Mouse (Mus musculus): ENCODE measurements around the gene Flad1. TPM values are rescaled to one million over a fixed set of nuclear protein-coding genes. Genes with fewer than 3 reads are reported as not detected.

Flad1 gene
- total RNA-seq, 2 experiments from 2014 or later = 32.4 to 33.3 TPM

DNA sequence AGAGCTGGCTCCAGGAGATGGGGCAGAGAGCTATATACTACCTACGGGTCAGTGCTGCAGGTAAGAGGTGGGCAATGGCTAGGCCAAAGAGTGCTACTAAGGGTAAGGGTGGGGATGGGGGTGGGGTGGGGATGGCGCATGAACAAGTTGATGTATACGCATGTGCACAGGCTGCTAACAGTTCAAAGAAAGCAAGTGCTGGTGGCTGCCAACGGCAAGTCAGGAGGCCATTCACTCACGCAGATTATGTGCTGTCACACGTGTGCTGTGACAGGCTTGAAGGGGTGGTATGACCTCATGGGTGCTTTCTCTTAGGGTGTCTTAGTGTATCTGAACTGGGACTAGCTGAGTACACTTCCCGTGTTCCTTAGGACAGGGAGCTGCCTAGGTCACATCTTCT lies 10.3 kb downstream of the Flad1 start:
- no peak for DNase-seq (ENCODE audit: extremely low spot score in 1 of 2, low spot score in 1 of 2)

DNA sequence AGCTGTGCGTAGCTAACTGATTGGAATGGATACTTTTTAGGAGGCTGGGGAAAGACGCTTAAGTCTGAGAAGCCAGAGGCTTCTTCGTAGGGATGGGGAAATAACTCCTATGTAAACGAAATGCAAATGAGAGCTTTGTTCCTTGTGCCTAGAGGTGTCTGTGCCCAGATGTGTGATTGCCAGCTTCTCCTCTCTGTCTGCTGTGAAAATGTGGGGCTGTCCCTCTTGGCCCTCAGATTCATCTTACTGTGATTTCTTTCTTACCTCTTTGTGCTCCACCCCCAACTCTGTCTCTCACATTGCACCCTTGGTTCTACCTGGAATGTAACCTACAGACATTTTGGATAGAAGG lies 15.0 kb downstream of the Flad1 start:
- no peak for DNase-seq (ENCODE audit: extremely low spot score in 1 of 2, low spot score in 1 of 2)

DNA sequence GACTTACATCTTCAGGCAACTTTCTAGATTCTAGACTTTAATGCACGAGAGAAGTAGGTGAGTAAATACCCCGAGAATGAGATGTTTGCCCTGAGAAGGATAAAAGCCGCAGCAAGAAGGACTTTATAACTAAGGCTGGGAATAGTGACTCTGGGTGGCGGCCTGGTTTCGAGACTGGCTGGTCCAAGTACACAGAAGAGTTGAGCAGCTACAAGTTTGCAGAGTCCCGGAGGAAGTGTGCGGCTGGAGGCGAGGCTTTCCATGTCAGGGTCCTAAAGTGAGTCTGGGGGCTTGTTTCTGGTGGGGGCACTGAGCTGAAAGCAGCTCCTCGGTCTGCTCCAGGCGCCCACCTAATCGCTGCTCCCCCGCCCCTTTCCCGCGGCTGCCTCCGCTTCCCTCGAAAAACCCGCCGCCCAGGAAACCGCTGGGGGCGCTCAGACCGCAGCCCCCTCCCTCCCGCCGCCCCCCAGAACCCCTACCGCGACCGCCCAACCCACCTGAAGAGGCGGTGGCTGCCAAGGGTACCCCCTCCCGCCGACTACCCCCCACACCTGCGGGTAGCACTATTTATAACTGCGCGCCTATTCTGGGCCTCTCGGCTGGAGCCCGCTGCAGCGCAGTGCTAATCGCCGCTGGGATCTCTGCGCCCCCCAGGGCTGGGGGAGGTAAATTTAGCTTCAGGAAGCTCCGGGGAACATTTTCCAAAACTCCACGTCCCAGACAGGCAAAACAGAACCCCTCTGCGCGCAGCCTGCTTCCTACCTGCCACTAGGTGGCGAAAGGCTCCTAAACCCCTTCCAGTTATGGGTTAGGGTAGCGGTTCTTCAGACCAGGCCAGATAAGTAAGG lies 15.6 kb downstream of the Flad1 start:
- DNase-seq (ENCODE audit: extremely low spot score in 1 of 2, low spot score in 1 of 2) = peak in 1 of 2 experiments; percentile 53

DNA sequence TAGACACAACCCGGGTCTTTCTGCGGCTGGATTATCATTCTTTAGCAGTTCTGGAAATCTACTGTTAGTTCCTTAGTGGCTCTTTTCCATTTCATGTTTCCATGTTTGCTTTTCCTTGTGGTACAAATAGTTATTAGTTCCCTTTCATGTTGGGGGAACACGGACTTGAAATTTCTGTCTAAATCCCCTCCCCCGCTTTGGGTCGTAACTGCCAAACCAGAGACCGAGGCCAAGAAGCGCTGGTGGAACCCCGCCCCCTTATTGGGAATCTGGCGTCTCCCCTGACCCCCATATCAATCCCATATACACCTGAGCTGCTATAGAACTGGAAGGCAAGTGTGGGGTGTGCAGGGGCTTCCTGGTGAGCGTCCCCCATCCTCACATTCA lies 16.3 kb downstream of the Flad1 start:
- no peak for DNase-seq (ENCODE audit: extremely low spot score in 1 of 2, low spot score in 1 of 2)

DNA sequence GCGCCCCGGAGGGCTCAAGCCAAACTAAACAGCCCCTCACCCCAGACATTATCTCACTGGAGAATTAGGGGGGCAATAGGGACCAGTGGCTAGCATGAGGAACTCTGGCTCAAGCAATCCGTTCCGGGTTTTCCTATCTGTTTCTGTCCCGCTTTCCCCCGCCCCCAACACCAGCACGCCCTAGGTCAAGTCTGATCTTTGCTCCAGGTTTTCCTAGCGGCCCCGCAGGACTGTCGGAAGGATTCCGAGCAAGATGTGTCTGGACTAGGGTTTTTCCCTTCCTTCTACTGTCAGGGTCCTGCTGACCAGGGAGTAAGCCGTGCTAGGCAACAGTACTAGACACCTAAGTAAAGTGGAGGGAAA lies 16.8 kb downstream of the Flad1 start:
- peak in 1 of 2 experiments; percentile 48 for DNase-seq (ENCODE audit: extremely low spot score in 1 of 2, low spot score in 1 of 2)

DNA sequence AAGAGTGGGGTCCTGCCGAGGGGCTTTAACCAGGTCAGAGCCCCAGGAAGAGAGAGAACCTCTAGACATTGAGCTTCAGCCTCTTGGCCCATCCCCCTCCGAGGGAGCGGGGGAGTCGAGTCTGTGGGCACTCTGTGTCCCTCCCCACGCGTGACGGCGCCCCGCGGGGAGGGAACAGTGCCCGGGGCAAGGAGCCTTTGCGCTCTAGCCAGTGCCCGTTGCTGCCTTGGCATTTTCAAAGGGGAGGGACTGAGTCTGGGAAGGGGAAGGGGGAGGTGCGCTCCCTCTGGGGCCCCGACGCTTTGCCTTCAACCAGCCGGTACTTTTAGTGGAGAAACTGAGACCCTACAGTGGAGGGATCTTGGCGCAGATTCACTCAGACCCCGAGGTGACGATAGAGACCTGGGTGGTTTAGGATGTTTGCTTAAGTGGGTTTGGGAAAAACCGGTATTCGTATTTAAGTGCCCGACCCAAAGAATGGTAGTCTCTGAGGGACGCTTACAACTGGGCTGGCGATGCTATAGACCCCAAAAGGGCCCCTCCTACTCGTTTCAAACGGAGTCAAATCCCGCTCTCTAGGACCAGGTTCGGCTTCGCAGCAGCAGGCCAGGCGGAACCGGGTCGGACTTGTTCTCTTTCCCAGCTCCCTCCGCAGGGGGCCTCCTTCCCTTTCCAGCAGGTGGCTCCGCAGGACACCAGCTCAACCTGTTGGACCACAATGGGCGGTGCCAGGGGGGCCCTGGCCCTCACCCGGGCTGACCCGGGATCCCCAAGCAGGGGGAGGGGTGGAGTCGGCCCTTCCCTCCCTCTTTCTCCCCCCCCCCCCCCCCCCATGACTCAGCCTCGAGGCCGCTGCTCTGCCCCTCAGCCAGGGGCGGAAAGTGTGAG lies 17.4 kb downstream of the Flad1 start, which contains the start of gene Zbtb7b:
Zbtb7b (minus strand) TSS at position 771 of the 888 bp plus-strand sequence.
- DNase-seq (ENCODE audit: extremely low spot score in 1 of 2, low spot score in 1 of 2) = peak in 1 of 2 experiments; percentile 41

DNA sequence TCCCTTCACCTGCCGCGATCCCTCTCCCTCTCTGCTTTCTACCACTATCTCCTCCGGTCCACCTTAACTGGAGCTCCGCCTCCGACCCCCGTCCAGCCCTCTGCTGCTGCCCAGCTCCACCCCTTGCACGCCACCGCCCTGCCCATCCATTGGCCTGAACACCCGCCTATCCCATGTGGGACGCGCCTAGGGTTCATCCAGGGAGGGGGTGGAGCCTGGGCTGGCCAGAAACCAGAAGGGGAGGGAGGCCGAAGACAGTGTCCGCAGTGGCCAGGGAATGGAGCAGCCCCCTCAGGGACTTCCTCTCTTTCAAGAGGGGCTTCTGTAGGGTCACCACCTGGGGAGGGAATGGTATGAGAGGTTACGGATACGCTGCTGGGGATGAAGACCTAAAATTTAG lies 18.1 kb downstream of the Flad1 start:
- DNase-seq (ENCODE audit: extremely low spot score in 1 of 2, low spot score in 1 of 2) = peak; percentile 73 to 85

DNA sequence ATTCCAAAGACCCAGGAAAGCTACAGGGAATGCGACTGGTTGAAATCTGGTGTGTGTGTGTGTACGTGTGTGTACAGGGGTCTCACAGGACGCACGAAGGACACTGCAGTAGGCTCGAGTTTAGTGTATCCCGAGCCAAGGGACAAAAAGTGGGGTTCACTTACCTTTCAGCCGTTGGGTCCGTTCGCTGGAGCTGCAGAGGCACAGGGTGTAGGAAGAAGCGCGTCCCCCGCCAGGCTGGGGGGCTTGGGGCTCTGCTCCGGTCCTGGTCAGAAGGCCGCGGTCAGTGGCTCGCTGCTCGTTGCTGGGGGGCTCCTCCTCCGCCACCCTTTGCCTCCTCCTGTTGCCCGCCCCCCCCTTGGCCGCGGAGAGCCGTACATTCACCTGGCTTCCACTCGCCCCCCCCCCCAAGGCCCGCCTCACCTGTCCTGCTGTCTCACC lies 18.8 kb downstream of the Flad1 start:
- DNase-seq (ENCODE audit: extremely low spot score in 1 of 2, low spot score in 1 of 2) = no peak

DNA sequence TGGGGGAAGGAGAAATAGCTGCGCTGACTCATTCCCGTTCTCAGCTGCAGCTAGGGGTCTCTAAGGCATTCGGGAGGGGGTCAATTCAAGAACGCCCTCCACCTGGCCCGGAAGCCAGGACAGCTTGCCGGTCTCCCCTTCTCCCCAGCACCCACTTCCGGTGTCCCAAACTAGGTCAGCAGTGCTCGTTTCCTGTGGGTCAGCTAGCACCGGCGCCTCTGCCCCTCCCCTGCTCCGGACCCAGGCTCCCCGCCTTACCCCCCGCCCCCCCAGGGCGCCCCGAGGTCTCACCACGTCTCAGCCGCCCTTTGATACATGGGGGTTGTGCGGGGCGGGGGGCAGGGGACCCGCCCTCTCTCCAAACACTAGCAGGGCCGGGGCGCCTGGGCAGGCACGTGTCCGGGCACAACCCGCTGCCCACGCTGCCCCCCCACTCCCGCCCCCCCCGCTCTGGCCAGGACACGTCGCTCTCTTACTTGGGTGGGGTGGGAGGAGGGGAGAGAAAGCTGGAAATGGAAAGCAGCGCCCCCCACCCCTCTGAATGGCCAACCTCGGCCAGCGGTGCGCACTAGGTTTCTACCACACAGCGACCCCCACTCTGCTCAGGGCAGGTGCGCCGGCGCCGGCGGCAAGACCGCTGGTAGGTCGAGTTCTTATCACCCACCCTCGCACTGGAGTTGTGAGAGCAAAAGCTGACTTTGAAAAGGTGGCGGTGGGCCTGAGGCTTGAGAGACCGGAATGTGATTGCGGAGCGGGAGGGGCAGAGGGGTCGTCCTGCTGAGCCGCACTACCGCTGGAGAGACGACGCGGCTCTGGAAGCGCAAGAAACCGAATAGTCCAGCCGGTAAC lies 19.8 kb downstream of the Flad1 start:
- DNase-seq (ENCODE audit: extremely low spot score in 1 of 2, low spot score in 1 of 2) = no peak

DNA sequence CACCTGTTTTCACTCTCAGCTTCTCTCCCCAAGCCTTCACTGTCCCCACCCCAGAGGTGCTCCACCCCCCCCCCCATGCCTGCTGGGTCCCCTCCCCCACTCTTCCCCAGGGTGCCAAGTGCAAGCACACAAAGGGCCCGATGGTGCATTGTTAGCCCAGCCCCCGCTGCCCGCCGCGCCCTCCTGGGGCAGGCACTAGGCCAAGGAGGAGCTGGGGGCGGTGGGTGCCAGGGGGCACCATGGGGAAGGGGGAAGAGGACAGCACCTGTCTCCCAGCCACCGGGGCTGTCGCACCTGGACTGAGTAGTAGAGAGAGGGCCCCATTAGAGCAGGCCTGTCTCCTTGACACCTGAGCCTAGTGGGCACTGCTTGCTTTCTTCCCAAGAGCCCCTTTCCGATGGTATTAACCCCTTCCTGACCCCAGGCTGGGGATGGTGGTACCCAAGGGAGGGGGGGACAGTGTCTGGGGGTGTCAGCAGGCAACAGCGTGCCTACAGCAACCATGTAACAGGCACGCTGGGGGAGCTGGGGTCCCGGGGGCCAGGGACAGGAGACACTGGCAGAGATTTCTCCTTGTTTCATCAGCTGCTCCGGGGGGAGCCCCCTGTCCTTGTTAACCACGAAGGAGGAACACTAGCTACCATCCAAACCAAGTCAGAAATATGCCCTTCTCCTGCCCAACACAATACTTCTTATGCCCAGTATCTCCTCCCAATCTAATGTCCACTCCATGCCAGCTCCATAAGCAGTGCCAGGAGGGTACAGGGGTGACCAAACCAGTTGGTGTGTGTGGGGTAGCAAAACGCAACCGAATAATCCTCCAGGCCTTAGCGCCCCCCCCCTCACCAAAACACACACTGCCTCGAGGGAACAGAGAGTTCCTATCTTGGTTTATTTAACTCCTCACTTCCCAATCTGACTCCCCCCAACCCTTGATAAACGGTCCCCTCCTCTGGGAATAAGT lies 20.7 kb downstream of the Flad1 start:
- DNase-seq (ENCODE audit: extremely low spot score in 1 of 2, low spot score in 1 of 2) = no peak

DNA sequence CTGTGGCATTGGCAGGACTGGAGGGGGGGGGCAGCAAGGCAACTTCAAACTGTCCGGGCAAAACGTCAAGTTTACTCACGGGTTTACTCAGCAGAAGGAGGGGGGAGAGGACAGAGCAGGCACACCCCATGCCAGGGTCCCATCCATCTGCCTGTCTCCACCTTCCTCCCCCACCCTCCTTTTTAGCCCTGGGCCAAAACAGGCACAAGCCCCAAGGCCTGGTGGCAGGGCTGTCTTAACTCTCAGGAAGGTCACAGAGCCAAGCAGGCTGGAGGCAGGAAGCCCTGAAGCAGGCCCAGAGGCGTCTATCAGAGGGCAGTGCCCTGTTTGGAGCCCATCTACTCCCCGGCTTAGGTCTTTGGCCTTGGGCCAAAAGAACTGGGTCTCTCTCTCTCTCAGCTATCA lies 21.6 kb downstream of the Flad1 start:
- no peak for DNase-seq (ENCODE audit: extremely low spot score in 1 of 2, low spot score in 1 of 2)

DNA sequence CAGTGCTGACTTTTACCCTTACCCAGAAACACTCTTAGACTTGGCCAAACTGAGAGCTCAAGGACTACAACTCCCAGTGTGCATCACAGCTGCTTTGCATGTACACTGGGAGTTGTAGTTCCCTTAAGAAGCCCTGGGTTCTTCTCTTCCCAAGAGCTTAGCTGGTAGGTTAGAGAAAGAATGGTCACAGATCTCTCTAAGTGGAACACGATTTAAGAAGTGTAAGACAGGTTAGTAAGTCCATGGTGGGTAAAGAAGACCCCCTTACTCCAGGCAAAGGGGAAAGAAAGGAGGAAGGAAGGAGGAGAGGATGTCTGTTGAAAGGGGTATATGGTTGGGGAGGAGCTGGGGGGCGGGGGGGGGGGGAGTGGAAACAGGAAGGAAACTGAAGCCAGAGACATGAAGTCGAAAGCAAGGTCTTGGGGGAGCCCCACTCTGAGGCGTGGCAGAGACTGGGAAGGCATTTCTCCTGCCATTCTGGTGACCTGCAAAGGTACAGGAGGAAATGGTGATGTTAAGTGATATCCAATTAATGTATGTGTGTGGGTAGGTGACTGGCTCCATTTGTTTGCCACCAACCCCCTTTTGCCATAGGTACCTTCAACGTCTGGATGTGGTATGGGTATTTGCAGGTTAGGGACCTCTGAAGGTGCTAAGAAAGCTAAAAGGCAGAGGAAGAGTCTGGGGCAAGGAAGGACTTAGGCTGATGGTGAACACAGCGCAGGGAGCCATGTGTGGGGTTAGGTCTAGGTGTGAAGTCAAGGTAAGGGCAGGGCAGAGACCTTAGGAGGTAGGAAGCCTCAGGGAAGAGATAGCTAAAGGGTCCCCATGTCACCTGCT lies 22.5 kb downstream of the Flad1 start:
- DNase-seq (ENCODE audit: extremely low spot score in 1 of 2, low spot score in 1 of 2) = no peak

DNA sequence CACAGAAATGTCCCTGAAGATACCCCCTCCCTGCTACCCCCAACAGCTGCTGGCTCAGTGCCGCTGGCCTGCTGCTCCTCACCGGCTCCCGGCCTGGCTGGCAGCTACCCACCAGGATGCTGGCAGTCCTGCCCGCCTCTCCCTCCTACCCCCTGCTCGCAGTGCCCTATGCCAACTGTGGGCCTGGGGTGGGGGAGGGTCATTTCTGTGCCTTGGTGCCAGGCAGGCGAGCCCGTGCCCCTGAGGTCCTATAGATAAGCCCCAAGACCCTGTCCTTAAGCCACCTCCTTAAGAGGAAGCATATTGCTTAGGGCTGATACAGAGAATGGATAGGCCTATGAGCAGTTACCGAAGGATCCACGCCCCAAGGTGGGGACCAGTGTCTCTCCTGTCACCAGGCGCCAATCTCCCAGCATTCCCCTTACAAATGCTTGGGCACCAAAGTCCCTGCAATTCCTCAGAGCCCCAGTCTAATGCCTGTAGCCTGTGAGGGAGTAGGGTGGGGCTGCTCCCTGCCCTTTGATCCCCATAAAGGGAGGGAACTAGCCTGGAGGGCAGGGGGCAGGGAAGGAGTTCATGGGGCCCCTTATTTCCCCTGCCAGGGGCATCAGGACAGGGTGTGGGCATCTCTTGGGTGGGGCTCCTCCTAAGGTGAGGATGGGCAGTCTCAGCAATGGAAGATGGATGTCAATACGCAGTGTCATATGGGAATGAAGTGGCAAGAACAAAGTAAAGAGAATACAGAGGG lies 23.4 kb downstream of the Flad1 start:
- DNase-seq (ENCODE audit: extremely low spot score in 1 of 2, low spot score in 1 of 2) = peak in 1 of 2 experiments; percentile 41

DNA sequence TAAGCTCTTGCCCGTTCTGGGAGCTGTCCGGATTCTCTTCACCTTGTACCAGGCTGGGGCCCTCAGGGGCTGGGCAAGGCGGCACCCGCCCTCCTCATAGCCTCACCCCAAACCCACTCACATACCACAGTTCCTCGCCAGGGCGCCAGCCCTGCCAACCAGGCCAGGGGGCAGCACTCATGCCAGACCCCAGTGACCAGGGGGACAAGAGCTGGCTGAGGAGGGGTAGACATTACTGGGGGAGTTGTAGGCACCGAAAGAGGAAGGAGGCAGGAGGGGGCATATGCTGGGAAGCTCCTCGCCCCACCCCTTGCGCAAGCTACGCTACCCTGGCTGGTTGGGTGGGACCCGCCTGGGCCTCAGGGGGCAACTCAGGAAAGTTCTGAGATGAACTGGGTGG lies 24.0 kb downstream of the Flad1 start:
- no peak for DNase-seq (ENCODE audit: extremely low spot score in 1 of 2, low spot score in 1 of 2)

DNA sequence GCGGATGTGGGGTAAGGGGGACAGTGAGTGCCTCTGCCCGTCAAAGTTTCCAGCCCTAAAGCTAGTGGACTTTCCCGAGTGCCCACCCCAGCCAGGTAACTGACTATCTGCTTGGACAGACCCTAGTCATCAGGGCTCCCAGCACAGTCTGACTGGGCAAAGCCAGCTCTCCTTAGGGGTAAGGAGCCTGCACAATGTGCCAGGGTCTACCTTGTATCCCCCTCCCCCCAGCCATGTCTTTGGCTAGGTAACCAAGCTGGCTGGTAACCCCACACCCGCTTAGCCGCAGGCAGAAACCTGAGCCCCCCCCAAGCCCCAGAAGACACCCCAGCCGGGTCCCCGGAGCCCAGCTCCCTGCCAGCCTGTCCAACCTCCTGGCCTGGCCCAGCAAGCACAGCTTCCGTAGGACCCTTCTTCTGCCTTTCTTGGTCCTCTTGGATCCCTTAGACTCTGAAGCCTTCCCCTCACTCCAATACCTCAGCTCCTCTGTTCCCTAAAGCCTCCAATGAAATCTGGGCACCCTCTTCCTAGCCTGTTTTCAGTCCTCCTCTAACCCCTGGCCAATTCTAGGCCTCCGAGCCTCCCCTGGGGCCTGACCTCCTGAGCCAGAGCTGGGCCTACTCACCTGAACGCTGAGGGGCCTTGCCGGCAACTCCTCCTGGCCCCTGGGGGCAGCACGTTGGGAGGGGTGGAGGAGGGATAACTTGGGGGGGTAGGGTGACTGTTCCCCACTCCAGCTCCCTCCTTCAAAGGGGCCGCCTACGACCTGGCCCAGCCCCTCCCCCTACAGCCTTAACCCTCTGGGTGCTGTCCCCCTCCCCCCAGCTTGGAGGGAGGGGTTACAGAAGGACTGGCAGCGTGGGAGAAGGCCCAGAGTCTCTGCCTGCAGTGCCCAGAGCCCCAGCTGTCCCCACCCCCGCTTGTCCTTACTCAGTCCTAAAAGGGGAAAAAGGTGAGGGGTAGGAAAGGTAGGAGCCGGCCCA lies 24.9 kb downstream of the Flad1 start:
- no peak for DNase-seq (ENCODE audit: extremely low spot score in 1 of 2, low spot score in 1 of 2)

DNA sequence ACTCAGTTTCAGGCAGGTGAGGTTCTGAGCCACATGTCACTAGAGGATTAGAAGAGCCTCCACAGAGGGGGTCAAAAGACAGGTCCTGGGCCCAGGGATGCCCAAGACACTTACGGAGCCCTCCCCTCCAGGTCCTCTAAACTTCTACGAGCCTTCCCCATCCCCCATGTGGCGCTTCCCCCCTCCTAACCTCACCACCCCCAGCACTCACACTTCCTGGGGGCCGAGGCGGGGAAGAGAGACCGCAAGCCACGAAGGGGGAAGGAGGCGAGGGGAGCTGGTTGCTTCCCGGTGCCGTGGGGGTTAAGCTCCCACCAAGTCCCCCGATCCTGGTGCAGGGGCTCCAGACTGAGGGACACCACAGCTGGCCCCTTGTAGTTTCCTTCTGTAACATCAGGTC lies 26.2 kb downstream of the Flad1 start:
- no peak for DNase-seq (ENCODE audit: extremely low spot score in 1 of 2, low spot score in 1 of 2)
